Mouse (Mus musculus) stomach, postnatal 0 days (tissue): ENCODE measurements around the gene Rtn2.

Experiments used
- CTCF ChIP-seq: IDR thresholded peaks from 2 replicates; pipeline ENCODE4 v1.5.1; 2016; ENCODE audit warnings: antibody characterized with exemption, low read depth, mild to moderate bottlenecking, moderate library complexity
- EP300 ChIP-seq: optimal IDR thresholded peaks from 2 replicates; pipeline ENCODE3; 2016; ENCODE audit warnings: antibody characterized with exemption

GRCm38 (mm10) chr7:19265147-19265546 is 17.3 kb upstream of the Rtn2 start:
- TF ChIP-seq CTCF (no peak), EP300 (no peak)
